Mouse (Mus musculus): Measurements from ENCODE around the gene Gm11758.
"Not testable (repeated sequence)": the region's sequence is repeated elsewhere in the genome, so short reads cannot be mapped to it uniquely, and the experiment has no call there.

Gene Gm11758

GRCm38 (mm10) chr4:73876166-73876565, at the start of gene Gm11758:
TSS of gene Gm11758 (minus strand) at chr4:73876266.
- not testable (repeated sequence) for DNase-seq (ENCODE audit: low read depth, low spot score)

- DNase-seq (ENCODE audit: low read depth, low spot score): not testable (repeated sequence)
Measured at GRCm38 (mm10) chr4:73920660-73921059, 44.6 kb upstream of the Gm11758 start, which contains the start of gene Gm11756. TSS of gene Gm11756 (minus strand) at chr4:73920760.

GRCm38 (mm10) chr4:73905853-73906252, 29.8 kb upstream of the Gm11758 start, which contains the start of gene Gm13871:
TSS of gene Gm13871 (minus strand) at chr4:73905953.
- not testable (repeated sequence) for DNase-seq (ENCODE audit: low read depth, low spot score)

- not testable (repeated sequence) for DNase-seq (ENCODE audit: low read depth, low spot score)
Measured at GRCm38 (mm10) chr4:73891012-73891411, 14.9 kb upstream of the Gm11758 start, which contains the start of gene Gm11757. TSS of gene Gm11757 (minus strand) at chr4:73891112.

- no peak for DNase-seq (ENCODE audit: low read depth, low spot score)
Measured at GRCm38 (mm10) chr4:73826587-73826986, 49.5 kb downstream of the Gm11758 start.

Data from mesoderm, embryonic 11.5 days (tissue).